Mouse (Mus musculus): ENCODE data around the gene Gm3286. TPM values are rescaled to one million over a fixed set of nuclear protein-coding genes. Genes with fewer than 3 reads are reported as not detected.
"Not testable (repeated sequence)": the region's sequence is repeated elsewhere in the genome, so short reads cannot be mapped to it uniquely, and the experiment has no call there.

Gm3286 gene
- total RNA-seq (2012; rRNA removed), result not detected in 2 replicates
- not detected for polyA plus RNA-seq (2012; ENCODE audit: insufficient read depth in 1 of 2, insufficient read length in 2 of 2, low read depth in 1 of 2, low replicate concordance in 2 of 2, missing spikeins in 1 of 2)

DNA sequence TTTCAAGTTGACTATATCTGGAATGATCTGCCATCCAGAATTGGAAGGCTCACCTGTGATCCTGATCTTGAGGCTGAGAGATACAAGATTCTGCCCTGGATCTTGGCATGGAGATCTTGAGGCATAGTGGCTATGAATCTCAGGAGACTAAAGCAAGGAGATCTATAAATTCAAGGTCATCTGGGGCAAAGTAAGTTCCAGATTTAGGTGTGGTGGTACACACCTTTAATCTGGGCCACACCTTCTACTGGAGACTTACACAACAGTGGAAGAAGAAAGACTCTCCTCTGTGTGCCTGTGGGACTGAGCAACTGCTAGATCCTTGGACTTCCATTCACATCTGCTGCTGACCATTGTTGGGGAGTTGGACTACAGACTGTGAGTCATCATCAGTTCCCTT is at the start of gene Gm3286:
TSS of gene Gm3286 (plus strand) at position 301 of the 400 bp plus-strand sequence.
- not testable (repeated sequence) for H3K9me3 ChIP-seq (replicated peaks; ENCODE audit: insufficient read depth, low read length); H3K4me3 ChIP-seq (ENCODE audit: control insufficient read depth in 1 of 2, insufficient read depth in 1 of 2, low read depth in 2 of 2, low read length in 2 of 2); H3K36me3 ChIP-seq (ENCODE audit: control insufficient read depth in 1 of 2, insufficient read depth in 2 of 2, low read length in 2 of 2); H3K4me1 ChIP-seq (ENCODE audit: control insufficient read depth in 1 of 2, insufficient read depth in 2 of 2, low read length in 2 of 2); H3K27ac ChIP-seq (ENCODE audit: control insufficient read depth, low read depth, low read length); H3K79me2 ChIP-seq (ENCODE audit: control insufficient read depth, insufficient read depth, low read length, poor library complexity); DNase-seq (ENCODE audit: low read depth, low spot score); H3K9ac ChIP-seq (ENCODE audit: control insufficient read depth, low read depth, low read length, poor library complexity, severe bottlenecking); H3K27me3 ChIP-seq (ENCODE audit: control insufficient read depth in 1 of 2, insufficient read depth in 2 of 2, low read length in 2 of 2)

Other genes with a start within 250 kb of the Gm3286 start
- not detected in 2 replicates for gene Gm10424, start 238.0 kb upstream of the Gm3286 start, total RNA-seq (2012; rRNA removed)
- not detected for gene Gm10424, start 238.0 kb upstream of the Gm3286 start, polyA plus RNA-seq (2012; ENCODE audit: insufficient read depth in 1 of 2, insufficient read length in 2 of 2, low read depth in 1 of 2, low replicate concordance in 2 of 2, missing spikeins in 1 of 2)
- gene Gm3259, start 204.8 kb upstream of the Gm3286 start, total RNA-seq (2012; rRNA removed), result not detected in 2 replicates
- gene Gm3259, start 204.8 kb upstream of the Gm3286 start, polyA plus RNA-seq (2012; ENCODE audit: insufficient read depth in 1 of 2, insufficient read length in 2 of 2, low read depth in 1 of 2, low replicate concordance in 2 of 2, missing spikeins in 1 of 2), result not detected
- not detected in 2 replicates for gene D5Ertd577e, start 54.0 kb upstream of the Gm3286 start, total RNA-seq (2012; rRNA removed)
- gene D5Ertd577e, start 54.0 kb upstream of the Gm3286 start, polyA plus RNA-seq (2012; ENCODE audit: insufficient read depth in 1 of 2, insufficient read length in 2 of 2, low read depth in 1 of 2, low replicate concordance in 2 of 2, missing spikeins in 1 of 2), result not detected
- not detected in 2 replicates for gene Gm7971, start 84.1 kb downstream of the Gm3286 start, total RNA-seq (2012; rRNA removed)
- gene Gm7971, start 84.1 kb downstream of the Gm3286 start, polyA plus RNA-seq (2012; ENCODE audit: insufficient read depth in 1 of 2, insufficient read length in 2 of 2, low read depth in 1 of 2, low replicate concordance in 2 of 2, missing spikeins in 1 of 2), result not detected
- not detected in 2 replicates for gene Gm7978, start 225.4 kb downstream of the Gm3286 start, total RNA-seq (2012; rRNA removed)
- not detected for gene Gm7978, start 225.4 kb downstream of the Gm3286 start, polyA plus RNA-seq (2012; ENCODE audit: insufficient read depth in 1 of 2, insufficient read length in 2 of 2, low read depth in 1 of 2, low replicate concordance in 2 of 2, missing spikeins in 1 of 2)
- not detected in 2 replicates for gene Gm7982, start 231.3 kb downstream of the Gm3286 start, total RNA-seq (2012; rRNA removed)
- gene Gm7982, start 231.3 kb downstream of the Gm3286 start, polyA plus RNA-seq (2012; ENCODE audit: insufficient read depth in 1 of 2, insufficient read length in 2 of 2, low read depth in 1 of 2, low replicate concordance in 2 of 2, missing spikeins in 1 of 2), result not detected